Mouse (Mus musculus) CD4-positive helper T cell, adult 2 months (primary cell): Measurements from ENCODE around the gene Polh.
A peak's percentile ranks its signal among the peaks of the same experiment; 100 is the strongest.

Source experiments
- DNase-seq: peaks from one replicate; pipeline ENCODE4 v3.0.0-alpha.2; 2012; ENCODE audit warnings: low read depth, missing footprints, low spot score

Gene Polh

GRCm38 (mm10) chr17:46202421-46203071, at the start of gene Polh, which contains the start of gene Xpo5:
Polh (minus strand) TSS chr17:46202645.
Xpo5 (plus strand) TSS chr17:46202782.
- peak; percentile 97 for DNase-seq

- peak; percentile 35 for DNase-seq
These were observed 48.7 kb upstream of the Polh start for GRCm38 (mm10) chr17:46251174-46251573.

DNA sequence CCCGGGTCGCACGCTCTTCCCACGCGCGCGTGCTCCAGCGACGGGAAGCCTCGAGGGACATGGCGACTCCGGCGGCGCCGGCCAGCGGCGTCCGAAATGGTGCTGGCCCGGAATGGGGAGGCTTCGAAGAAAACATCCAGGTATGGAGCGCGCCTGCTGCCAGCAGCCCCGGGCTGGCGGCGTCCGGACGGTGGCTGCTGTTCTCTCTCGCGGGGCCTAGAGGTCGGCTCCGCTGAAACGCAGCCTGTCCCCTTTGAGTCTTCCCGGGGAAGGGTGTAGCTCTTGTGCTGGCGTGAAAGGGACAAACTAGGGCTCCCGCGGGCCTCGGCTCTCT, 45.7 kb upstream of the Polh start:
- no peak for DNase-seq

GRCm38 (mm10) chr17:46247512-46248188, 45.2 kb upstream of the Polh start, which contains the start of the genes Polr1c and Yipf3:
Polr1c (minus strand) TSS chr17:46248054.
Yipf3 (plus strand) TSS chr17:46248080.
- DNase-seq: peak; percentile 94

GRCm38 (mm10) chr17:46244579-46244978, 42.1 kb upstream of the Polh start:
- DNase-seq: no peak

DNA sequence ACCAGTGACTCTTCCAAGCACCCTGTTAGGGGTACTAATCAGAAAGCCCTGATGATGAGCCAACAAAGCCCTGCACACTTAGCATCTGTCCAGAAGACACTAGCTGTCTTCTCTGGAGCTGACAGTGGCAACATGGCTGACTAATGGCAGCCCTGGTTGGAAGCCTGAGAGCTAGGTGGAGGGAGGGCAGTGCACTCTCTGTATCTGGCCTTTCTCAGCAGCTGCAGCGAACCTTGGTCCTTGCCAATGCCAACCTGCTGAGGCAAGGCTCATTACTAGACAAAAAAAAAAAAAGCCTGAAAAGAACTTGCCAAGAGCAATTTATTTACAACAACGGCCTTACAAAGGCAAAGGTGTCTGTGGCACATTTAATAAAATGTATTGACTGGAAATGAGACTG, 41.2 kb upstream of the Polh start:
- no peak for DNase-seq

DNA sequence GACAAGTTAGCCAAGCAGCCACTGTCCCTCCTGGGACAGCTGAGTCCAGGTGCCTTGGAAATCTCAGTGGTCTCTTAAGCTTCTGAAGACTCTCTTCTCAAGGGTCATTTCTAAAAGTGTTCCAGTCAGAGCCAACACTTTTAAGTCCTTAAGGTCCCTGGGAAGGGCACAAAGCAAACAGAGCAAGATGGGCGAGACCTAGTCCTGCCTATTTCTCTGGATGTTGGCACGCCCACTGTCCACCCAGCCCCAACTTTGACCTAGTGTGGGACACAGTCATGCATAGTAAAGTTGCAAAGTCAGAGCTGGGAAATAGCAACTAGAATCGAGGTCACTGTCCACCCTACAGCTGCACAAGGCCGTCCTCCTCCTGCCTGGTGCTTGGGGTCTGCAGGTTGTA, 40.5 kb upstream of the Polh start:
- DNase-seq: no peak

GRCm38 (mm10) chr17:46242274-46242673, 39.8 kb upstream of the Polh start:
- DNase-seq: no peak

- no peak for DNase-seq
These were observed 39.0 kb upstream of the Polh start for GRCm38 (mm10) chr17:46241471-46241870.

DNA sequence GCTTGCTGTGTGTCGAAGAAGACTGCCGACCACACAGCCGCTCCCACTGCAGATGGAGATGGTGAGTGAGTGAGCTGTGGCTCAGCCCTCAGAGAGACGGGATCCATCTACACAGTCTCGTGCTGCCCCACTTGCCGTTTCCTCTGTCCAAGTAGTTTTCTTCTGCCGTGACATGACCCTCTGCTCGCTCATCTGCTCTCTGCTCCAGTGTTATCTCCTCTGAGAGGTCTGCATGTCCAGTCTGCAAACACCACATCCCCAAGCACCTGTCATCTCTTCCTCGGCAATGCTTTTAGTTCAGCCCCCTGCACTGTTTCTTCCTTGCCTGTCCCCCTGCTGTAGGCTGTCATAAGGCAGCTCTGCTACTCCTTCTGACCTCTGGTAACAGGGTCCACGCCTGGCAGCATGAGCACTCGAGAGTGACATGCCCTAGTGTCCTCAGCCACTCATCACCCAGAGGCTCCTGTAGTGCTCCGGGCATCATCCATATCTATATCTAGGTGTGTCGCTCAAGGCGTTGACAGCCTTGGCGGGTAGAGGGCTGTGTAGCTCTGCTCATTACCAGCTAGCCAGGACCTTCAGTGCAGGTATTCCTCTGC, 37.2 kb upstream of the Polh start:
- DNase-seq: no peak

DNA sequence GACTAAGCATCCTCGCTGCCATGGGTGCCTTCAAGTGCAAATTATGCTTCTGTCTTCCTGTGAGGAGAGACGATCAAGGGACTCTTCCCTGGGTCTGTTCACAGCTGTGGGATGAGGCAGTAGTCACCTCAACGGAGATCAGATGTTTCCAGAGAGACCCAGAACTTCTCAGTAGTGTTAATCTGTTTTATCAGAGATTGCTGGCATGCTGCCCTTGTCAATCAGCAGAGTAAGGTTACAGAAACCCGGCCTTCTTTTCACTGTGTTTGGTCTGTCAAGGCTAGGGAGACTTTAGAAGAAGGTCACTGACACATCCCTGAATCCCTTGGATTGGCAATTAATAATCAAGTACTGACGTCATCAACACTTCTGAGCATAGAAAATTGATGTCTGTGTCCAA, 35.0 kb upstream of the Polh start:
- no peak for DNase-seq

- DNase-seq: no peak
These were observed 34.6 kb upstream of the Polh start for GRCm38 (mm10) chr17:46237079-46237478.

DNA sequence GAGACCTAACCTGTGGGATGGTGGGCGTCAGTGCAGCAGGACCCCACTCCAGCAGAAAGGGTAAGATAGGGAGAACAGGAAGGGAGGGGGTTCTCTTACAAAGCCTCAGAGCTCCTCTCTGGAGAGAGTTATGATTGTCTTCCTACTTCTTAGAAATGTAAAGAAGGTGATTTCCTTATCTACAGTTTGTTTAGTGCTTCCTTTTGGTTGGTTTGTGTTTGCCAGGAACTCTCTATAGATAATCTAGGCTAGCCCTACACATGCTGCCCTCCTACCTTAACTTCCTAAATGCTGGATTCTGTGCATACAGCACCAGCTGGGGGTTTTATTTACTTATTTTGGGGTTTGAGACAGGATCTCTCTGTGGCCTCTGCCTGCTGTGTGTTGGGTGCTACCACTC, 33.6 kb upstream of the Polh start:
- DNase-seq: no peak

DNA sequence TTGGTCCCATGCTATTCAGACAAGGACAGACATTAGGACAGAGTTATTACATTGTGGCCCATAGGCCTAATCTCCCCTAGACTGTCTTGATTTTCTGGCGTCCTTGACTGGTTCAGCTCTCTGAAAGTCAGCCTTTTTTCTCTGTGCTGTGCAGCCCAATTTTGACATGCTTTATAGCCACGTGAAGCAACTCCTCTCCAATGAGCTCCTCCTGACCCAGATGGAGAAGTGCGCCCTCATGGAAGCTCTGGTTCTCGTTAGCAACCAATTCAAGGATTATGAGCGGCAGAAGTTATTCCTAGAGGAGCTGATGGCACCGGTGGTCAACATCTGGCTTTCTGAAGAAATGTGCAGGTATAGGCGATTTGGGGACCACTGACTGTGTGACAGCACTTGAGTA, 25.1 kb upstream of the Polh start:
- no peak for DNase-seq

GRCm38 (mm10) chr17:46221601-46222000, 19.2 kb upstream of the Polh start:
- DNase-seq: no peak

DNA sequence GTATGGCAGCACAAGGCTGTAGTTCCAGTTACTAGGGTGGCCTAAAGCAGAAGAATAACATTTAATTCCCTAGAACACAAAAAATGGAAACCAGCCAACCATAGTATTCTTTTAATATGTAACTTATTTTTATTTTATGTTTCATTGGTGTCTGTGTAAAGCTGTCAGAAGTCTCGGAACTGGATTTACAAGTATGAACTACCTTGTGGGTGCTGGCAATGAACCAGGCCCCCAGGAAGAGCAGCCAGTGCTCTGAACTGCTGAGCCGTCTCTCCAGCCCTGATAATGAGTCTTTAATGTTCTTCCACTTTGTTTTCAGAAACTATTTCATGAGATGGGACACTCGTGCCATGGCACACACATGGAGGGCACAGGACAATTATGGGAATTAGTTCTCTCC, 8.1 kb upstream of the Polh start:
- DNase-seq: no peak

- no peak for DNase-seq
These were observed 4.2 kb upstream of the Polh start for GRCm38 (mm10) chr17:46206676-46207075.

DNA sequence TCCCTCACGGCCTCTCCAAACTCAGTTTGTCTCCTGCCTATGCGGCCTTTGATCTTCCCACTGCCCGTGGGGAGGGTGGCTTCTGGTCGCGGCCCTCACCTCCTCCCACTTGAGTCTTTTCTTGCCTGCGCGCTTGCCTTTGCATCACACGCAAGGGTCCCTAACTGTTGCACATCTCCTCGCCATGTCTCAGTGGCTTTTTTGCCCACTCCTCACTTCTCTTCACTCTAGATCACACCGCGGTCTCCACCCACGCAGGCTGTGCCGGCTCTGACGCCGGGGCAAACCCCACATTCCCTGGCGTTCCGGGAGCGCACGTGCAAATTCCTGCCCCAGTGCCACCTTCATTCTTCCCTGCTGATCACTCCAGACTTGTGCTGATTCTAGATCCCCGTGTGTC, 633 bp upstream of the Polh start:
- DNase-seq: no peak

- DNase-seq: no peak
These were observed 1.3 kb downstream of the Polh start for GRCm38 (mm10) chr17:46201151-46201550.

DNA sequence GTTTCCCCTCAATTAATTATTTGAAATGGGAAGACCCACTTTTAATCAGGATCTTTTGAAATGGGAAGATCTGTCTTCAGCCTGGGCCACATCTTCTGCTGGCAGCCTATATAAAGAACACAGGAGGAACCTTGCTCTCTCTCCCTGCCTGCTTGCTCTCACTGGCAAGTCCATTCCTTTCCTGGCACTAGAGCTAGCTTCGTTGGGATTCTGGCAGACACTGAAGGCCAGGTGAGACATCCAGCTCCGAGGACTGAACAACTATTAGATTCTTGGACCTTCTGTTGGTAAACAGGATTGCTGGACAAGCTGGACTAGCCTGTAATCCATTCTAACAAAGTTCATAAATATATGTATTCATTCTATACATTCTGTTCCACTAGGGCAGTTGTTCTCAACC, 13.6 kb downstream of the Polh start:
- no peak for DNase-seq

GRCm38 (mm10) chr17:46182273-46182672, 20.2 kb downstream of the Polh start:
- DNase-seq: no peak

DNA sequence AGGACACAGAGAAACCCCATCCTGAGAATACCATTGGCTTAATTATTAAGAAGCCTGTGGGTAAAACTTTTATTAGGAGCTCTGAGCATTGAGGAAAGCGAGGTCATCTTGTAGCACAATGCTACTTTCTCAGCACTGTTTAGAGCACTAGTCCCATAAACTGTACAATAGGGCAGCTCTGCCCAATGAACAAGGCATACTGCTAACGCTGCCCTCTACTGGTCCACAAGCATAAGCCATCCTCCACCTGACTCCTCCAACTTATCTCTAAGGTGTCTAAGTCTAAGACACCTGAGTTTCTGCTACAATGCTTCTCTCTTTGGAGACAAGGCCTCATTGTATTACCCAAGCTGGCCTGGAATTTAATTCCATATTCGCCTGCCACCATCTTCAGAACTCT, 31.9 kb downstream of the Polh start:
- peak; percentile 58 for DNase-seq

DNA sequence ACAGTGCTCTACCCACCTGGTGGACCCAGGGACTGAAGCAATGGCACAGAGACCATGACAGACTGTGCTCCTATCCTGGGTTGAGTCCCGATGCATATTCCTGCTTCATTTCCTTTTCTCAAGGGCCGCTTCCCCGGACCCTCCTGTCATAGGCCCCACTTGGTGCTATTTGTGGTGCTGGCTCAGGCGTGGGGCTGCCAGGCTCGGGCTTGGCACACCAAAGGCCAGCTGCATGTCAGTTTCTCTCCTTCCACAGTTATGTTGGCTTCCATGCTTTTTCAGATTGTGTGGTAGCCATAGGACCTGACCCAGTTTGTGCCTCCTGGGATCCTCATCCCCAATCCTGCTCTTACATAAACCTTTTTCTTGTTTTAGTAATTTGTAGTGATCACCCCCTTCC, 33.7 kb downstream of the Polh start:
- no peak for DNase-seq
